Mouse (Mus musculus) forebrain, embryonic 16.5 days (tissue): ENCODE results near the gene Samd4. TPM values are rescaled to one million over a fixed set of nuclear protein-coding genes. Genes with fewer than 3 reads are reported as not detected.

ENCODE experiments used
- ATAC-seq: fragments of 200-750 bp; cut with Nextera tagmentation; 2 replicates; pipeline ENCODE4 v1.8.0; 2017; ENCODE audit warnings: mild to moderate bottlenecking, moderate library complexity
- H3K27ac ChIP-seq: fragments of 300-500 bp; sonication (generic); 2 replicates; pipeline ENCODE4 v1.5.1; 2014; ENCODE audit warnings: low read length, control low read depth
- H3K27me3 ChIP-seq: fragments of 300-500 bp; sonication (generic); replicated peaks from 2 replicates; pipeline ENCODE4 v1.6.1; 2014; ENCODE audit warnings: low read length; ENCODE audit not compliant: control insufficient read depth, insufficient read depth
- H3K36me3 ChIP-seq: fragments of 300-500 bp; sonication (generic); 2 replicates; pipeline ENCODE4 v1.6.1; 2014; ENCODE audit not compliant: control insufficient read depth, insufficient read depth
- H3K4me1 ChIP-seq: fragments of 300-500 bp; sonication (generic); replicated peaks from 2 replicates; pipeline ENCODE4 v1.6.1; 2014; ENCODE audit warnings: low read length; ENCODE audit not compliant: control insufficient read depth, insufficient read depth
- H3K4me2 ChIP-seq: fragments of 300-500 bp; sonication (generic); 2 replicates; pipeline ENCODE4 v1.6.1; 2014; ENCODE audit warnings: mild to moderate bottlenecking, low read length, control low read depth
- H3K4me3 ChIP-seq: fragments of 300-500 bp; sonication (generic); replicated peaks from 2 replicates; pipeline ENCODE4 v1.5.1; 2014; ENCODE audit warnings: mild to moderate bottlenecking, low read length, control low read depth
- H3K9ac ChIP-seq: fragments of 300-500 bp; sonication (generic); replicated peaks from 2 replicates; pipeline ENCODE4 v1.6.1; 2014; ENCODE audit warnings: low read depth, low read length, control low read depth
- H3K9me3 ChIP-seq: fragments of 300-500 bp; sonication (generic); 2 replicates; pipeline ENCODE4 v1.6.1; 2016; ENCODE audit warnings: low read length; ENCODE audit not compliant: control insufficient read depth
- WGBS: fragments of 180-500 bp; shearing (Covaris S2); extraction: QIAGEN DNeasy Blood & Tissue Kit; methylation state at CpG from one replicate; pipeline ENCODE4 v1.1.7; 2014; 5-methylcytosine and 5-hydroxymethylcytosine counted together
- polyA plus RNA-seq: library from polyadenylated mRNA; unstranded; fragments of >200 nt; fragmentation: Nextera tagmentation; extraction: Ambion mirVana; gene quantifications from 2 replicates; pipeline ENCODE4 v1.2.1, GENCODE M21; 2015

Gene Samd4
- polyA plus RNA-seq, 1 experiment from 2014 or later = 6.6 TPM

- no peaks in the 10 kb centered on the region for H3K4me1 ChIP-seq
- H3K4me2 ChIP-seq = no peak overlapping the region
- no peak overlapping the region for H3K27ac ChIP-seq
- WGBS = 84% methylated on average over 5 of the region's 5 CpGs
- no peaks in the 10 kb centered on the region for H3K36me3 ChIP-seq
- no peak overlapping the region for H3K9ac ChIP-seq
- no peak for ATAC-seq
- H3K9me3 ChIP-seq = no peaks in the 10 kb centered on the region
- H3K27me3 ChIP-seq = no peaks in the 10 kb centered on the region
- H3K4me3 ChIP-seq = no peak overlapping the region
Observed at GRCm38 (mm10) chr14:47053824-47054223, 171.2 kb downstream of the Samd4 start.

GRCm38 (mm10) chr14:47058969-47059368 is 176.3 kb downstream of the Samd4 start:
- H3K36me3 ChIP-seq = no peaks in the 10 kb centered on the region
- H3K4me3 ChIP-seq = no peak overlapping the region
- no peak overlapping the region for H3K27ac ChIP-seq
- H3K9me3 ChIP-seq = no peaks in the 10 kb centered on the region
- ATAC-seq = no peak
- no peaks in the 10 kb centered on the region for H3K4me1 ChIP-seq
- H3K27me3 ChIP-seq = no peaks in the 10 kb centered on the region
- 91% methylated on average over 2 of the region's 2 CpGs for WGBS
- H3K9ac ChIP-seq = no peak overlapping the region
- H3K4me2 ChIP-seq = no peak overlapping the region

GRCm38 (mm10) chr14:47065067-47065466 is 182.4 kb downstream of the Samd4 start:
- no peak overlapping the region for H3K27ac ChIP-seq
- ATAC-seq = no peak
- H3K27me3 ChIP-seq = no peaks in the 10 kb centered on the region
- no peak overlapping the region for H3K9ac ChIP-seq
- H3K4me2 ChIP-seq = no peak overlapping the region
- no peaks in the 10 kb centered on the region for H3K36me3 ChIP-seq
- 46% methylated on average over 5 of the region's 5 CpGs for WGBS
- no peaks in the 10 kb centered on the region for H3K9me3 ChIP-seq
- H3K4me1 ChIP-seq = no peaks in the 10 kb centered on the region
- H3K4me3 ChIP-seq = no peak overlapping the region

DNA sequence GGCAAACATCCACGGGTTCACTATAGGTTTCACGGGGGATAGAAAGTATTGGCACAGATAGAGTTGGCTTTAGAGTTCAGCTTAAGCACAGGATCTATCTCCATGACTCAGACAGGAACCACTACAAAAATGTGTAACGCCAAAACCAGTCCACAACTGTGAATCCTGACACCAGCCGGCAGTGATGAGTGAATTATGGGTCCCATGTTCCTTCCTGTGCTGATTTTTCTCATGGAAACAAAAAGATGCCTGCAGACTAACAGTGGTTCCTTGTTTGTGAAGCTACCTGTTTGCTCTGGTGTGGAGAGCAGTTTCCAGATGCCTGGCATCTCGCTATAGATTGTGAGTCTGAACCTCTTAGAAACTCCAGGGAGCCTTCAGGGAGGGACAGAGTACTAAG is 184.2 kb downstream of the Samd4 start:
- Histone ChIP-seq H3K27ac (no peak overlapping the region), H3K4me3 (no peak overlapping the region), H3K4me2 (no peak overlapping the region), H3K9ac (no peak overlapping the region), H3K9me3 (no peaks in the 10 kb centered on the region), H3K36me3 (no peaks in the 10 kb centered on the region), H3K27me3 (no peaks in the 10 kb centered on the region), H3K4me1 (no peaks in the 10 kb centered on the region)
- no peak for ATAC-seq
- 88% methylated on average over 5 of the region's 5 CpGs for WGBS

- no peak overlapping the region for H3K9ac ChIP-seq
- no peak overlapping the region for H3K4me2 ChIP-seq
- no peak for ATAC-seq
- no peak overlapping the region for H3K4me3 ChIP-seq
- no peaks in the 10 kb centered on the region for H3K27me3 ChIP-seq
- 67% methylated on average over 18 of the region's 18 CpGs for WGBS
- H3K4me1 ChIP-seq = no peaks in the 10 kb centered on the region
- no peaks in the 10 kb centered on the region for H3K9me3 ChIP-seq
- H3K27ac ChIP-seq = no peak overlapping the region
- no peaks in the 10 kb centered on the region for H3K36me3 ChIP-seq
Observed at GRCm38 (mm10) chr14:47074045-47074666, 191.5 kb downstream of the Samd4 start.

- no peak for ATAC-seq
- WGBS = 90% methylated on average over 14 of the region's 14 CpGs
Observed at GRCm38 (mm10) chr14:47075010-47075677, 192.5 kb downstream of the Samd4 start.

GRCm38 (mm10) chr14:47075856-47076255 is 193.2 kb downstream of the Samd4 start:
- Histone ChIP-seq H3K4me3 (no peak overlapping the region), H3K27me3 (no peaks in the 10 kb centered on the region), H3K27ac (no peak overlapping the region), H3K4me2 (no peak overlapping the region), H3K36me3 (no peaks in the 10 kb centered on the region), H3K4me1 (no peaks in the 10 kb centered on the region), H3K9ac (no peak overlapping the region), H3K9me3 (no peaks in the 10 kb centered on the region)
- ATAC-seq = no peak
- WGBS = 94% methylated on average over 5 of the region's 5 CpGs

More at GRCm38 (mm10) chr14:47075010-47075677, 192.5 kb downstream of the Samd4 start:
- no peak overlapping the region for H3K4me3 ChIP-seq
- H3K9ac ChIP-seq = no peak overlapping the region
- no peaks in the 10 kb centered on the region for H3K36me3 ChIP-seq
- no peaks in the 10 kb centered on the region for H3K27me3 ChIP-seq
- no peaks in the 10 kb centered on the region for H3K9me3 ChIP-seq
- no peak overlapping the region for H3K4me2 ChIP-seq
- H3K4me1 ChIP-seq = no peaks in the 10 kb centered on the region
- no peak overlapping the region for H3K27ac ChIP-seq

- no peak for ATAC-seq
- H3K9me3 ChIP-seq = no peaks in the 10 kb centered on the region
- H3K36me3 ChIP-seq = no peaks in the 10 kb centered on the region
- no peak overlapping the region for H3K4me3 ChIP-seq
- no peaks in the 10 kb centered on the region for H3K4me1 ChIP-seq
- H3K9ac ChIP-seq = no peak overlapping the region
- no peak overlapping the region for H3K27ac ChIP-seq
- 93% methylated on average over 14 of the region's 14 CpGs for WGBS
- H3K4me2 ChIP-seq = no peak overlapping the region
- H3K27me3 ChIP-seq = no peaks in the 10 kb centered on the region
Observed at GRCm38 (mm10) chr14:47076956-47077575, 194.4 kb downstream of the Samd4 start.

GRCm38 (mm10) chr14:47077576-47077970 is 194.9 kb downstream of the Samd4 start:
- 89% methylated on average over 3 of the region's 3 CpGs for WGBS
- Histone ChIP-seq H3K4me2 (no peak overlapping the region), H3K9ac (no peak overlapping the region), H3K36me3 (no peaks in the 10 kb centered on the region), H3K27ac (no peak overlapping the region), H3K4me1 (no peaks in the 10 kb centered on the region), H3K4me3 (no peak overlapping the region), H3K9me3 (no peaks in the 10 kb centered on the region), H3K27me3 (no peaks in the 10 kb centered on the region)
- no peak for ATAC-seq
